Mouse (Mus musculus): Measurements from ENCODE around the gene Kctd21. TPM values are rescaled to one million over a fixed set of nuclear protein-coding genes. Genes with fewer than 3 reads are reported as not detected.

The Kctd21 gene
- total and polyA plus RNA-seq, 3 experiments = 0.23 to 1.2 TPM; not detected in 1

DNA sequence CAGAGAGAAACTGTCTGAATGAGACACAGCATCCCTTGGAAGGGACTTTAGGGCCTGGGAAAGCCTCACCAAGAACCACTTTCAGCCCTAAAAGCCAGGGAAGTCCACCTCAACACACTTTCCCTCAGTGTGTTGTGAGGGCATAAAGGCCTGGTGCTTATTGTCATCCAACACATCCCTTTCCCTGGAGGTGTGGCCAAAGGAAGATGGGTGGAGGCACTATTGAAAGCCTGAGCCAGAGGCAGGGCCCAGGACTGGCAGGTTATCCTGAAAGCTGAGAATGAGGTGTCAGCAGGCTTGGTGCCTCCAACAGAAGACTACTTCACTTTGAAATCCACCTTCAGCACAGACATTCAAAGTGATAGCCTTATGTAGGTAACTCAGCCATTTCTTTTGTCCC lies 27.7 kb upstream of the Kctd21 start:
- Histone ChIP-seq H3K9me3 (replicated peaks; ENCODE audit: insufficient read depth, low read length) (no peaks in the 10 kb centered on the region), H3K4me1 (ENCODE audit: control insufficient read depth in 1 of 2, insufficient read depth in 2 of 2, low read length in 2 of 2) (peaks cover 5 to 14% of the 10 kb centered on the region in 2 experiments), H3K27ac (ENCODE audit: control insufficient read depth, low read depth, low read length) (no peak overlapping the region), H3K4me3 (ENCODE audit: control insufficient read depth in 1 of 2, insufficient read depth in 1 of 2, low read depth in 2 of 2, low read length in 2 of 2) (no peak overlapping the region), H3K79me2 (ENCODE audit: control insufficient read depth, insufficient read depth, low read length, poor library complexity) (no peaks in the 10 kb centered on the region), H3K9ac (ENCODE audit: control insufficient read depth, low read depth, low read length, poor library complexity, severe bottlenecking) (no peak overlapping the region), H3K27me3 (ENCODE audit: control insufficient read depth in 1 of 2, insufficient read depth in 2 of 2, low read length in 2 of 2) (no peaks in the 10 kb centered on the region), H3K36me3 (ENCODE audit: control insufficient read depth in 1 of 2, insufficient read depth in 2 of 2, low read length in 2 of 2) (peaks cover 6 to 10% of the 10 kb centered on the region in 2 experiments)
- no peak for DNase-seq (ENCODE audit: low read depth, low spot score)
- TF ChIP-seq SIN3A (IDR thresholded peaks at IDR 0.05; ENCODE audit: low read length) (no peak), MEF2A (IDR thresholded peaks at IDR 0.05; ENCODE audit: extremely low read depth, insufficient replicate concordance, low read depth, low read length, poor library complexity, severe bottlenecking) (no peak), E2F4 (IDR thresholded peaks at IDR 0.05; ENCODE audit: borderline replicate concordance, low read depth, low read length) (no peak), ZMIZ1 (IDR thresholded peaks at IDR 0.05; ENCODE audit: low read depth, low read length) (no peak), SMC3 (IDR thresholded peaks at IDR 0.05; ENCODE audit: low read depth, low read length) (no peak), ZNF384 (IDR thresholded peaks at IDR 0.05; ENCODE audit: low read depth, low read length) (no peak), MXI1 (IDR thresholded peaks at IDR 0.05; ENCODE audit: low read depth, low read length) (no peak), KAT2A (conservative IDR thresholded peaks at IDR 0.05; ENCODE audit: low read depth, low read length) (no peak), MAX (IDR thresholded peaks at IDR 0.05; ENCODE audit: low read length) (no peak), TCF12 (IDR thresholded peaks at IDR 0.05; ENCODE audit: low read depth, low read length) (no peak), HCFC1 (IDR thresholded peaks at IDR 0.05; ENCODE audit: low read depth, low read length) (no peak), MYB (IDR thresholded peaks at IDR 0.05; ENCODE audit: low read depth, low read length) (no peak)

GRCm38 (mm10) chr7:97305206-97305605 lies 26.9 kb upstream of the Kctd21 start:
- no peak for DNase-seq (ENCODE audit: low read depth, low spot score)
- Histone ChIP-seq H3K9ac (ENCODE audit: control insufficient read depth, low read depth, low read length, poor library complexity, severe bottlenecking) (no peak overlapping the region), H3K4me1 (ENCODE audit: control insufficient read depth in 1 of 2, insufficient read depth in 2 of 2, low read length in 2 of 2) (peaks cover 5 to 14% of the 10 kb centered on the region in 2 experiments), H3K36me3 (ENCODE audit: control insufficient read depth in 1 of 2, insufficient read depth in 2 of 2, low read length in 2 of 2) (peaks cover 6 to 10% of the 10 kb centered on the region in 2 experiments), H3K4me3 (ENCODE audit: control insufficient read depth in 1 of 2, insufficient read depth in 1 of 2, low read depth in 2 of 2, low read length in 2 of 2) (no peak overlapping the region), H3K9me3 (replicated peaks; ENCODE audit: insufficient read depth, low read length) (no peaks in the 10 kb centered on the region), H3K27ac (ENCODE audit: control insufficient read depth, low read depth, low read length) (no peak overlapping the region), H3K27me3 (ENCODE audit: control insufficient read depth in 1 of 2, insufficient read depth in 2 of 2, low read length in 2 of 2) (no peaks in the 10 kb centered on the region), H3K79me2 (ENCODE audit: control insufficient read depth, insufficient read depth, low read length, poor library complexity) (no peaks in the 10 kb centered on the region)
- TF ChIP-seq HCFC1 (IDR thresholded peaks at IDR 0.05; ENCODE audit: low read depth, low read length) (no peak), MAFK (IDR thresholded peaks at IDR 0.05; ENCODE audit: borderline replicate concordance, low read depth, low read length) (no peak), POLR2AphosphoS5 (IDR thresholded peaks at IDR 0.05; ENCODE audit: borderline replicate concordance, low read depth, low read length) (no peak), POLR2A (IDR thresholded peaks at IDR 0.05; ENCODE audit: control insufficient read depth in 1 of 2, insufficient read depth in 1 of 2, low read depth in 1 of 2, low read length in 2 of 2, poor library complexity in 1 of 2) (no peak), JUND (IDR thresholded peaks at IDR 0.05; ENCODE audit: low read depth, low read length) (no peak), CTCF (IDR thresholded peaks at IDR 0.05 in 2 of 3, conservative IDR thresholded peaks at IDR 0.05 in 1 of 3; ENCODE audit: control insufficient read depth in 1 of 3, insufficient read depth in 1 of 3, low read depth in 2 of 3, low read length in 3 of 3, poor library complexity in 1 of 3, severe bottlenecking in 1 of 3) (no peak), MAX (IDR thresholded peaks at IDR 0.05; ENCODE audit: low read length) (no peak), MYB (IDR thresholded peaks at IDR 0.05; ENCODE audit: low read depth, low read length) (no peak), MEF2A (IDR thresholded peaks at IDR 0.05; ENCODE audit: extremely low read depth, insufficient replicate concordance, low read depth, low read length, poor library complexity, severe bottlenecking) (no peak)
